Mouse (Mus musculus) heart, adult 2 months (tissue): ENCODE measurements around the gene Olfr808.

Experiments
- CTCF ChIP-seq: fragments of 200-600 bp; IDR thresholded peaks from 2 replicates; pipeline ENCODE4 v1.8.1; 2022; ENCODE audit warnings: antibody characterized with exemption, mild to moderate bottlenecking, moderate library complexity
- EP300 ChIP-seq: fragments of 200-500 bp; IDR thresholded peaks from 2 replicates; pipeline ENCODE4 v1.6.1; 2011; ENCODE audit warnings: low read depth, low read length, control low read depth; ENCODE audit not compliant: insufficient read depth
- POLR2A ChIP-seq: fragments of 200-500 bp; IDR thresholded peaks from 2 replicates; pipeline ENCODE4 v1.6.1; 2011; ENCODE audit warnings: mild to moderate bottlenecking, low read depth, low read length, control low read depth; ENCODE audit not compliant: insufficient read depth

GRCm38 (mm10) chr10:129778123-129778522, 12.8 kb downstream of the Olfr808 start:
- TF ChIP-seq CTCF (no peak), EP300 (no peak), POLR2A (no peak)
